Mouse (Mus musculus): ENCODE data around the gene 4930430F08Rik.
A peak's percentile ranks its signal among the peaks of the same experiment; 100 is the strongest.
"Not testable (repeated sequence)": the region's sequence is repeated elsewhere in the genome, so short reads cannot be mapped to it uniquely, and the experiment has no call there.

Gene 4930430F08Rik

DNA sequence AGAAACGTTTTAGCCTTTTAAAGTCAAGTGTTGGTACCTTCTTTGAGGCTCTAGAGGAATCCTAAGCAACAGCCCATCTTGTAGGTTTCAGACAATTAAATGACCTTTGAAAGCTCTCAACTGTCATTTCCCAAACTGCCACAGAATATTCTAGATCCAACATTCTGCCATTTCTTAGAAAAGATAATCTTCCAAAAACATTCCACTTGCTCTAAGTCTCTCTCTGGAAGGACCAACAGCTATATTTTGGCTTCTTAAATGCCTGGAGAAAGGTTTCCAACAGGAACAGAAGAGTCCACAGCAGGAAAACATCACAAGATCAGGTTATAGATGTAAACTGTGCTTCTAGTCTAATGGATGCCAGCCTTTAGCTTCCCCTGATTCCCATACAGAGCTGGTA is at the start of gene 4930430F08Rik, which contains the start of gene 1700017N19Rik:
Gene 4930430F08Rik (minus strand): TSS at position 101 of the 400 bp plus-strand sequence.
Gene 1700017N19Rik (plus strand): TSS at position 162 of the 400 bp plus-strand sequence.
- no peak for DNase-seq (ENCODE audit: low read depth, low spot score)

DNA sequence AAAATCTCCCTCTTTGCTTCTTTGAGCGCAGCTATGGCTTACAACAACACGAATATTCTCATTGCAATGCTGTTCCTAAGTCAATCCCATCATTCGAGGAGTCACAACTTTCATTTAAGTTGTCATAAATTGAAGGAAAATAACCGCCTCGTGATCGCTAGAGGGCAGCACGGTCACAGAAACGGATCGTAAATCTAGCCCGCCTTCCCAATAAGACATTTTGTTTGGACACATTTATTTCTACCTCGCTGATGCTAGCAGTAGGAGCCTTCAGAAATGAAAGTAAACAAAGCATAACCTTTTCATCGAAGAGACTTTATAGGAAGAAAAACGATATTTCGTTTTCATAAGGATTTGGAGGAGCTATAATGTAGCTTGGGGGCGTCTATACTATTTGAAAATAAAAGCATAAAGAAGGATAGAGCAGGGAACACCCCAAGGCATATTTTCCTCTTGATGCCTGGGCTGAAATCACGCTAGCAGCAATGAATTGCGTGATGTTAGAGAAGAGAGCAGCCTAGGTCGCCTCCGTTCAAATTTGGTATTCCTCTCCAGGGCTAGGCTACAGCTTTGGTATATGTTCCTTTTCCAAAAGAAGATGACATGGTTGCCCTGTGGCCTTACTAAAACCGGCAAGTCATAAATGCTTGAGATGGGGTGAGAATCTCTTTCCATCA is 39.7 kb upstream of the 4930430F08Rik start:
- peak; percentile 81 for DNase-seq (ENCODE audit: low read depth, low spot score)

DNA sequence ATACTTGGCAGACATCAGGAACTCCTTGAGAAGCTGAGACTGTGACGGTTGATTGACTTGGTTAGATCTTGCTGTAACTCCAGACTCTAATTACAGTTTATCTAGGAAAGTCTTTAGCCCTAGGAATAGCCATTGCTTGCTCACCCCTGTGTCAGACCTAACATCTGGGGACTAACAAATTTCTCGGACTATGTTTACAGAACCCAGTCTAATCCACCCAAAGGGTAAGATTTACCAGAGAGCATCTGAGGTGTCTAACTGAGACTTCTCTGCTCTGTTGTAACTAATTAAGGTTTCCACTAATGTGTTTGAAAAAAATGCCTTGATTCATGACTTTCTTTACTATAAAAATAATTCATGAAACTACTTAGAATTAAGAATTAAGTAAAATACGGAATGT is 32.3 kb upstream of the 4930430F08Rik start:
- no peak for DNase-seq (ENCODE audit: low read depth, low spot score)

DNA sequence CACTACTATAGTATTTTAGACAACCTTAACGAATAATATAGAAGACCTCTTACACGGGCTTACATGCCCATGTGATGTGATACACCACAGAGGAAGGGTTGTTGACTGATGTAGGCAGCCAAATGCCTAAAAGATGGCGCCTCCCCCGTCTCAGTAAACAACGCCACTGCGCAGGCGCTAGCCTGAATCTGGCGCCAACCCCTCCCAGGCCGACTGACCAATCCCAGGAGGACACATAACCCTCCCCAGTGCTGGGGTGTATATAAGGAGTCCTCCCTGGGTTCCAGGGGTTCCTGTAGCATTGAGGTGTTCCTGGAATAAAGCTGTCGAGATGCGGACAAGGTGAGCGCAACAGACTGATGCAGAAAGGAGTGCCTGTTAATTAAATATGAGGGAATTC is 29.8 kb upstream of the 4930430F08Rik start:
- no peak for DNase-seq (ENCODE audit: low read depth, low spot score)

DNA sequence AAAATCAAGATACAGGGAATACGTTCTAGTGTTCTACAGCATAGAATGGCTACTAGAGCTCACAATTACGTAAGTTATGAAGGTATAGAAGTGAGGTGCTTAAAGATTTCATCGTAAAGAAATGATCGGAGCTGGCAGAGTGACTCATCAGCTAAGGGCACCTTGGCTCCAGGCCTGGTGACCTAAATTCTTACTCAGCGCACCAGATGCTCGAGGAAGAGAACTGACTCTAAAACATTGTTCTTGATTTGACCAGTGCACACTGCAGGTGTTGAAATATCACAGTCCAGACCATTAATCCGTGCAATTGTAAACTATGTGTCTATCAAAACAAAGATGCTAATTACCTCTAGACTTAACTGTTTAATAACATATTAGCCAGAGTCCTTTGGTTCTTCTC is 29.3 kb upstream of the 4930430F08Rik start:
- DNase-seq (ENCODE audit: low read depth, low spot score): no peak

DNA sequence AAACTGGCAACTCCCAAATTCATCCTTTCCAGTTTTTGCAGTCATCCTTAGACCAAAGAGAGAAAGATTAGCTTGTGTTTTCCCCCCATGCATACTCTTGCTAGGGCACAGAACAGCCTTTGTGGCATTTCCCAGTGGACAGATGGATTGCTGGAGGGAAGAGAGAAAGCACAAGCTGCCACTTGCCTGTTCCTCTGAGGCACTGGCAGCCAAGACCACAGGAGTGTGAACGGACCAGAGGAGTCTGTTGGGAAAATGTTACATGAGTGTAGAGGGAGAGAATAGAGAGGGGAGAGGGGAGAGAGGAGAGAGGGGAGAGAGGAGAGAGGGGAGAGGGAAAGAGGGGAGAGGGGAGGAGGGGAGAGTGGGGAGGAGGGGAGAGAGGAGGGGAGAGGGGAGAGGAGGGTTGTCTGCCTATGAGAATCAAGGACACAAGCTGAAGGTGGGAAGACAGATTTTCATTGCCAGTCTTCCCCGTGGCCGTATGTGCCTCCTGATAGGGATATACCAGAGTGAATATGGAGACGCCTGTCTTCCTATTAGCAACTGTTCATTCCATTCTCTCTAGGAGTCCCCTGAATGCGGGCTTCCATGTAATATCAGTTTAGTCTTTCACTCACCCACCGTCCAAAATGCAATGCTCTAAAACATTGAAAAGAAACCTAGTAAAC is 27.1 kb upstream of the 4930430F08Rik start:
- DNase-seq (ENCODE audit: low read depth, low spot score): no peak

DNA sequence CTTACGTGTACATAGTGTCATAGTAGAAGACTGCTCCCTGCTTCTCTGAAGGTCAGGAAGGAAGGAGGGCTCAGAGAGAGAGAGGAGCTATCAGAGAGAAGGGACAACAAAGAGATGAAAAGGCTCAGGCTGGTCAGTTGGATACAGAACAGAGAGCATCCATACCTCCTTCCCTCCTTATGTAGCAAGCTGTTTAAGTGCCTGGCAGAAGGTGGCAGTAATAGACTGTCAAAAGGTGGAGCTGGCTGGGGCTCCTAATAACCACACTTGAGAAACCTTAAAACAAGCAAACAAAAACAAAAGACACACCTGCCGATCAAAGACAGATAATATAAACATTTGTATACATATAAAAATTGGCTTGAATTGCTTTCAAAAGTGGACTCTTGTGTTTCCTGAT is 14.0 kb upstream of the 4930430F08Rik start:
- peak; percentile 49 for DNase-seq (ENCODE audit: low read depth, low spot score)

DNA sequence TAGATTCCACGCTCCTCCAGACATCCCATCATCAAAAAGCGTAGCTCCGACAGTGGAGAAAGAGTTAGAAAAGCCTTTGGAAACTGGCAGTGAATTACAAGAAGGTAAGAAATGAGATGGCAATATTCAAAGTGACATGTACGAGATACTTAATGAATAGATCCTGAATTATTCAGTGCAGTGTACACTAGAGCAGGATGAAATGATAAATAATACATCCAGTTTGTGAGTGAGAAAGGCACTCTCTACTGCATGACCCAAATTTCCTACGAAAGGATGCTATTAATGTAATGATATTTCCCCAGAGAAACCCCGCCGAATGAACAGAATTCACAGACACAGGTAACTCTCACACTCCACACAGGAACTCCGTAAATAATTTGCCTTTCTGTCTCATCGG is 13.3 kb upstream of the 4930430F08Rik start:
- DNase-seq (ENCODE audit: low read depth, low spot score): no peak

DNA sequence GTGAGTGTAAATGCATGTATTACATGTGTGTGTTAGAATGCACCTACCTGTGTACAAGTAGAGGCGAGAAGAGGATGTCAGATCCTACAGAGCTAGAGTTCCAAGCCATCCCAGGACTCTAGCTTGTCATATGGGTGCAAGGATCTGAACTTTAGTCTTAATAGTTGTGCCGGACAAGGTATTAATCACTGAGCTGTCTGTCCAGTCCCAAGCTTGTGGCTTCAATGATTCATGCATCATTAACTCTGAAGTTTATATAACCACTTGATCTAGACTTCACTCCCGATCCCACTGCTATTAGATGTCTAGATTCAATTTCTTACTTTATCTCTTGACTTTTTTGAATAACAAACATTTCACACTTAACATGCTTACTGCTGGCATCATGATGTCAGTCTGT is 8.1 kb upstream of the 4930430F08Rik start:
- no peak for DNase-seq (ENCODE audit: low read depth, low spot score)

DNA sequence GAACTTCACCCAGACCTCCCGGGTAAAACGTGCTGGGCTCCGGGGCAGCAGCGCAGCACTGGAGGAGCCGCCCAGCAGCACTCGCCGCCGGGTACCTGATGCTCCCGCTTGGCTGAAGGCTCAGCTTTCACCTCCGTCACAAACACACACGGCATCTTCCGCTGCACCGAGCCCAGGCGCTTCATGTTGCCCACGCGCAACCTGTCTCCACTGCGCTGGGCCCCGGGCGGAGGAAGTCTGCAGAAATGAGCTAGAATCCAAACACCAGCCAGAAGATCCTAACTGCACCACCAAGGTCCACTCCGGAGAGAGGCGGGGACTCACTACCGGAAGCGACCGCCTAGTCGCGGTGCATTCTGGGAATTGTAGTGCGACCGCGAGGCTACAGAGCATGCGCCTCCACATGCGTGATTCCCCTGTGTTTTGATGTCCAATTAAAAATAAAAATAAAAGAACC is 1.3 kb downstream of the 4930430F08Rik start:
- DNase-seq (ENCODE audit: low read depth, low spot score): peak; percentile 93

DNA sequence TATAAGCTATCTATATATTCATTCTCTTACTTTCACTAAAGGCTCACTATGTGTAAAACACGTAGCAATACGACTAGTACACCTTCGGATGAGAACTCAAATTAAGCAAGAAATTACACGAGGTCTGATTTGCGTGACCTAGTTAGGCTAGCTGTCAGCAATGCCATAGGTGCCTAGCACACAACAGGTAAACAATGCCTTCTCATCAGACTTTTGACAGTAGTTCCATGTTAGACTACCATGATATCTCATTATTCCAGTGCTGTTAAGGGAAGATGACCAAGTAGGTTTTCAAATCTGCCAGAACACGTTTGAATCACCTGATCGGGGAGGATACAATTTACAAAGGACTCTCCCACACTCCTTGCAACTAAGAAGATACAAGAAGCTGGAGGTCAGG is 1.7 kb downstream of the 4930430F08Rik start:
- no peak for DNase-seq (ENCODE audit: low read depth, low spot score)

DNA sequence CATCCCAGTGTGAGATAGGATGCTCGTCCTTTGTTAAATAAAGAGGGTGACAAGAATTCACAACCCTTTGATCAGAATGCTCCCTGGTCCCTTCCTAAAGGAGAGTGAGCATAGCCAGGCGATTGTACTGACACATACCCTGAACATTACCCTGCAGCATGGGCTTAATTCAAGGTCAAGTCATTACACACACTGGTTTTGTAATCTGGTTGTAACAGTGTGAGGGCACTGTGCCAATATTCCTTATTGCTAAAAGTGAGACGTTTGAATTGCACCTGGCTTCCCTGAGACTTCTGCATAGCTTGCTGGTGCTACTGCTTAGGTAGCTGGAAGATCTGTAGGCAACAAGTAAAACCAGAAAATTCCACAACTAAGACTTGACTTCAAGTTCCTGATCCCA is 6.0 kb downstream of the 4930430F08Rik start:
- no peak for DNase-seq (ENCODE audit: low read depth, low spot score)

DNA sequence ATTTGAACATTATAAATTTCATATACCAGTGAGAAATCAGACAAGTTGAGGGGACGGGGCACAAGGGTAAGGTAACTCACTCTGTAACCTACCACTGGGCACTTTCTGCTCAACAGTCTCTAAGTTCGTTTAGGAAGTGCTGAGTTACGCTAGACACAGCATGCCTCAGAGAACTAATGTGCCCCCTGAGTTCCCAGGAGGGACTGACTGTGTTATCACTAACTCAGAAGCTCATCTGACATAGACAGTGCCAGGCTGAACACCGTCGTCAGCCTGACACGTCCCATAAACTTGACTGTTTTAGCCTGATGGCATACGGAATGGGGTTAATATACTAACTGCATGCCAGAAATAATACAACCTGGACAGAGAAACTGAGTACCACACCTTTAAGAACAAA is 14.9 kb downstream of the 4930430F08Rik start:
- DNase-seq (ENCODE audit: low read depth, low spot score): no peak

DNA sequence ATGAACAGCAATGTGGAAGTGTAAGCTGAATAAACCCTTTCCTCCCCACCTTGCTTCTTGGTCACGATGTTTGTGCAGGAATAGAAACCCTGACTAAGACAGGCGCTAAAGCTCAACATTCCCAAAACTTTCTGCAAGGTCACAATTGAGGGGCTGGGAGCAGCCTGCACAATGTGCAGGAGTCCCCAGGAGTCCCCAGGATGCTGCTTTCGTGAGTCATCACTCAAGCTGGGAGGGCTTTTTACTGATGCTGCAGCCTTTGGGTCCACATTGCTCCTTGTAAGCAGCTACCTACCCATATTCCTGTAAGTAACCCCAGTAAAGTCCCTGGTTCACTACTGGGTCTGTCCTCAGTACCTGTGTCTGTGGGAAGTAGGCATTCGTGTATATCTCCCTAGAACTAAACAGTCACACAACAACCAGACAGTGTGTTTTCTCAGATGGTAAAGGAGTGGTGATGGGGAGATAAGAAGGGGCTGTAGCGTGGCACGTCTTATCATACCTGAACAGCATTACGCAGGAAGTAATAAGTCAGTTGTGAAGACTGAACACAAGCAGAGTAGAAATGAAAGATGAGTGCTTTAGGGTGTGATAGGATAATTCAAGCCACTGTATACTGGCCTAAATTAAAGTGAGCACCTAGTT is 15.6 kb downstream of the 4930430F08Rik start:
- DNase-seq (ENCODE audit: low read depth, low spot score): no peak

DNA sequence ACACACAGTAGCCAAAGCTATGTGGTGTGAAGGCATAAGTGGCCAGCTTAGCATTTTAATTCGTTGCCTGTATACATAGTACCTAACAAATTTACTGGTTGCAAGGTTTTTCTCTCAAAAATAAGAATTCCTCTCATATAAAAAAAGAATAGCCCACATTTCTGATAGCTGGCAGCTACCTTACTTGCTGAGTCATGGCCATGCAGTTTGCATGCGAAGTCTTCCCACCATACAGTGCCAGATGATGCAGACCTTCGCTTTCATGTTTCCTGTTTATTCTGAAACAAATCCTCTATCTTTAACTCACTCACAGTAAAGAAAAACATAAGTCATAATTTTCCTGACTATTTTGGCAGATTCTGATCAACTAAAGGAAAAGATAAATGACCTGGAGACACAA is 18.5 kb downstream of the 4930430F08Rik start:
- DNase-seq (ENCODE audit: low read depth, low spot score): no peak

DNA sequence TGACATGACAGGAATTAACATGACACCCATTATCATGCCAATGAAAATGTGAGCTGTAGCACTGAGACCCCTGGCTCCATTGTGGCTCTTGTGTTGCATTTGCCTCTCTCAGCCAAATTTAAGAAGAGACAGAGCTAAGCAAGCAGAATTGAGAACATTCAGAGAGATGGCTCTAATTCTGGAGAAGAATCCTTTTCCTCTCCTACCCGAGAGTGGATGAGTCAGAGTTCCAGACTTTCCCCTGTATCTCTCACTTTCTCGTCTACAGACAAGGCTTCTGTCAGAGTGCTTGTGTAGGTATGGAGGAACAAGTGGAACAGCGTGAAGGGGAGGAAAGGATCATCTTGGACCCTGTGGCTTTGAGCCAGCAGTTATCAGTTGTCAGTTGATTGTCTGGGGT is 26.1 kb downstream of the 4930430F08Rik start:
- no peak for DNase-seq (ENCODE audit: low read depth, low spot score)

DNA sequence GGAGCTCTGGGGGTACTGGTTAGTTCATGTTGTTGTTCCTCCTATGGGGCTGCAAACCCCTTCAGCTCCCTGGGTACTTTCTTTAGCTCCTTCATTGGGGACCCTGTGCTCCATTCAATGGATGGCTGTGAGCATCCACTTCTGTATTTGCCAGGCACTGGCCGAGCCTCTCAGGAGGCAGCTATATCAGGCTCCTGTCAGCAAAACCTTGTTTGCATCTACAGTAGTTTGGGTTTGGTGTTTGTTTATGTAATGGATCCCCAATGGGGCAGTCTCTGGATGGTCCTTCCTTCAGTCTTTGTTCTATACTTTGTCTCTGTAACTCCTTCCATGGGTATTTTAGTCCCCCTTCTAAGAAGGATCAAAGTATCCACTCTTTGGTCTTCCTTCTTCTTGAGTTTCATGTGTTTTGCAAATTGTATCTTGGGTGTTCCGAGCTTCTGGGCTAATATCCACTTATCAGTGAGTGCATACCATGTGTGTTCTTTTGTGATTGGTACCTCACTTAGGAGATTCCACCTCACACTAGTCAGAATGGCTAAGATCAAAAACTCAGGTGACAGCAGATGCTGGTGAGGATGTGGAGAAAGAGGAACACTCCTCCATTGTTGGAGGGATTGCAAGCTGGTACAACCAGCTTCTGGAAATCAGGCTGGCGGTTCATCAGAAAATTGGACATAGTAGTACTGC is 29.9 kb downstream of the 4930430F08Rik start:
- DNase-seq (ENCODE audit: low read depth, low spot score): not testable (repeated sequence)

DNA sequence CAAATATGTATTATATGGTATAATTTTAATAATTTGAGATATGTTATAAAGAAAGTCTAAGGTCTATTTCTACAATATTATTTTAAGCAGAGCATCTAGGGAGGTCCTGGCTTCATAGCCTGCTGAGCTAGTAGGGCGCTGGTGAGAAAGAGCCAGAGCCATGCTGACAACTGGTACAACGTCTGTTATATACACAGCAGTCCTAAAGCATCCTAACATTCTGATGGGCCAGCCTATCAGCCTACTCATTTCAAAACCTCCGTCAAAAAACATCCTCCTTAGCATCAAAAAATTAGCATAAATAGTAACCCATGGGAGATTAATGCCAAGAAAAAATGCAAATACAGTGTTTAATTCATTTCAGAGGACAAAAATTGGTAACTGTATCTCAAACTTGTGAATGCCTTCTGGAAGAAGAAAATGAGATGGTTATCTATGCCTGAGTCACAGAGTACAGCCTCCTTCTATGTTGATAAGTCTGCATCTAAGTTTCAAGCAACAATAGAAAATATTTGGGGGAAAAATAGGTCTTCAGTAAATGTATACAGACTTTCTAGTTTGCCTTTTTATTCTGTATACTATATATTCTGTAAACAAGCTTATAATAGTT is 33.6 kb downstream of the 4930430F08Rik start:
- no peak for DNase-seq (ENCODE audit: low read depth, low spot score)

DNA sequence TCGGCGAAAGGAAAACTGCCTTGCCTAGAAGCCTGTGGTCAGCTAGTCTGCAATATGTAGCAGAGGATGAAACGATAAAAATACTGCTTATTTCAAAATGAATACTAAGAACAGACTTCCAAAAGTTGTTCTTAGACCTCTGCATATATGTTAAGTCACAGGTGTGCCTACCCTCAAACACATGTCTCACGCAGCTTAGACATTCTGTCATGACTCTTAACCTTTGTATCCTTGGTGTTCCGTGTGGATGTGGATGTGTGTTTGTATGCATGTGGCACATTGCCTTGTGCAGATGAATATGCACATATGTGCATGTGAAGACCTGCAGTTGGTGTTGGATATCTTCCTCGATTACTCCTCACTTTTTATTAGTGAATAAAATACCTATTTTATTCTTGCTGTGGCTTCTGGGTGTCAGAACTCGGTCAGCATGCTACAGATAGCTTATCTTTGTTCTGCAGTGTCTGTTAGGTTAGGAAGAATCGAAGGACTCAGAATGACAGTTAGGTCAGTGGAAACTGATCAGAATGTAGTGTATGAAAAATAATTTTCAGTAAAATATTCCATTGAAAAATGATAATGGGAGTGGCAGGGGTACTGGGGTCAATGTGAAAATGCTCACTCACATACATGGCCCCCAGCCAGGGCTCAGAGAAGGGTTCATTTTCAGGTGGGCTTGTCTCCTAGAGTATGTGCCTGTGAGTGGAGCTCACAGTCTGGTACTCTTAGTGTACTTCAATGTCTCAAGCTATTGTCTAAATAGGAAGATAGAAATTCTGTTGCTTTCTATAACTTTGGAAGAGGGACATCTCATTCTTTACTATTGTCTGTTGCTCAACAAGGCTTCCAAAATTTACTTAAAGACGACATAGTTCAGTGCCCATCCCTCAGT is 65.5 kb downstream of the 4930430F08Rik start:
- DNase-seq (ENCODE audit: low read depth, low spot score): no peak

DNA sequence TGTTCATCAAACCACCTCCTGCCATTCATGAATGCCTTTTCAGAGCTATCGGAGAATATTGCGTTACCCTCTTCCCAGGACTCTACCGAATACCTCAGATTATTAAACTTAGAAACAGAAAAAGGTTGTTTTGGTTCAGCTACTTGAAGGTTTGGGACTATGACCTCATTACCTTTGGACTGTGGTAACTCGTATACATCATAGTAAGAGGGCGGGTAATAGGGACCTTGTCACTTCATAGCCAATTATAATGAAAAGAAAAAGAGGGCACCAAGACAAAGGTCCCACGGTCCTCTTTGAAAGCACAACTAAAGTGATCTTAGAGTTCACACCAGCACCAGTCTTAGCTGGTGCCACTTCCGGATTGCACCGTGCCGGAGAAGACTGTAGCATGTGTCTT is 67.9 kb downstream of the 4930430F08Rik start:
- DNase-seq (ENCODE audit: low read depth, low spot score): no peak
